Comparison of ENCODE assay signal across 14 mouse cellular contexts in genomic region chr13:40701691-40702090, GRCm38 (mm10). TPM values are rescaled to one million over a fixed set of nuclear protein-coding genes. Genes with fewer than 3 reads are reported as not detected.
"Had no signal": no experiment of that assay in that cellular context is flagged by ENCODE, and none has a peak within 500 bp of the region (broad histone marks: within the 10 kb centered on the region; RNA-seq: fewer than 3 reads in every experiment).

No protein-coding gene starts in this region.

- H3K27ac ChIP-seq: layer of hippocampus, adult 2 months; liver, embryonic 15.5 days; neural tube, embryonic 13.5 days had no signal

- H3K4me3 ChIP-seq: layer of hippocampus, adult 2 months; liver, embryonic 15.5 days; neural tube, embryonic 13.5 days had no signal

- DNase-seq: kidney, adult 18-20 months; kidney, postnatal 10 days; kidney, postnatal 4 days; lung, adult 2 months; lung, postnatal 36 days; right cerebral cortex, postnatal 4 days; spleen, adult 18-20 months; thymus, adult 18-20 months; thymus, postnatal 14 days had no signal

- H3K36me3 ChIP-seq: liver, embryonic 15.5 days; neural tube, embryonic 13.5 days had no signal

- H3K4me2 ChIP-seq: liver, embryonic 11.5 days; liver, embryonic 15.5 days; neural tube, embryonic 13.5 days had no signal

- H3K9ac ChIP-seq: liver, embryonic 15.5 days; neural tube, embryonic 13.5 days had no signal

- H3K4me1 ChIP-seq: liver, embryonic 15.5 days had no signal

- H3K9me3 ChIP-seq: liver, embryonic 15.5 days; neural tube, embryonic 13.5 days had no signal

- ATAC-seq: lung, postnatal 0 days had no signal

RNA-seq across cellular contexts. Expression of gene Tfap2a, which starts 36.5 kb away (rescaled TPM):
- polyA plus RNA-seq: liver, embryonic 15.5 days had no signal
